Mouse (Mus musculus) retina, postnatal 1 day (tissue): Measurements from ENCODE around the gene Efna1.
A peak's percentile ranks its signal among the peaks of the same experiment; 100 is the strongest.

Source experiments
- DNase-seq: peaks from one replicate; pipeline ENCODE4 v3.0.0-alpha.2; 2012

The Efna1 gene

GRCm38 (mm10) chr3:89278107-89278506, 2.8 kb downstream of the Efna1 start:
- no peak for DNase-seq

GRCm38 (mm10) chr3:89277281-89278021, 3.5 kb downstream of the Efna1 start:
- no peak for DNase-seq

- DNase-seq, result no peak
Measured at GRCm38 (mm10) chr3:89276061-89276460, 4.9 kb downstream of the Efna1 start.

GRCm38 (mm10) chr3:89271760-89272159, 9.2 kb downstream of the Efna1 start:
- peak; percentile 33 for DNase-seq

- DNase-seq, result no peak
Measured at GRCm38 (mm10) chr3:89270891-89271290, 10.1 kb downstream of the Efna1 start.

GRCm38 (mm10) chr3:89270051-89270755, 10.7 kb downstream of the Efna1 start, which contains the start of gene Slc50a1:
Gene Slc50a1, minus strand, starts transcription at chr3:89270570.
- peak; percentile 78 for DNase-seq

- no peak for DNase-seq
Measured at GRCm38 (mm10) chr3:89268916-89269315, 12.0 kb downstream of the Efna1 start.

- peak; percentile 87 for DNase-seq
Measured at GRCm38 (mm10) chr3:89266439-89266893, 14.5 kb downstream of the Efna1 start.

GRCm38 (mm10) chr3:89262417-89262816, 18.5 kb downstream of the Efna1 start:
- no peak for DNase-seq

GRCm38 (mm10) chr3:89260211-89260610, 20.7 kb downstream of the Efna1 start:
- DNase-seq, result no peak

GRCm38 (mm10) chr3:89259076-89259475, 21.9 kb downstream of the Efna1 start, which contains the start of gene Dpm3:
Gene Dpm3, plus strand, starts transcription at chr3:89259358.
- no peak for DNase-seq

- no peak for DNase-seq
Measured at GRCm38 (mm10) chr3:89256177-89256576, 24.8 kb downstream of the Efna1 start.

GRCm38 (mm10) chr3:89254994-89255393, 25.9 kb downstream of the Efna1 start:
- no peak for DNase-seq

GRCm38 (mm10) chr3:89251365-89251895, 29.5 kb downstream of the Efna1 start:
- DNase-seq, result peak; percentile 45

GRCm38 (mm10) chr3:89250435-89251040, 30.4 kb downstream of the Efna1 start:
- DNase-seq, result peak; percentile 57

GRCm38 (mm10) chr3:89247466-89247865, 33.5 kb downstream of the Efna1 start:
- DNase-seq, result no peak

GRCm38 (mm10) chr3:89246261-89247100, 34.5 kb downstream of the Efna1 start, which contains the start of gene Trim46:
Gene Trim46, minus strand, starts transcription at chr3:89246309.
- DNase-seq, result peak; percentile 96

- peak; percentile 71 for DNase-seq
Measured at GRCm38 (mm10) chr3:89245688-89246171, 35.2 kb downstream of the Efna1 start, which contains the start of gene Krtcap2. Gene Krtcap2, plus strand, starts transcription at chr3:89245966.

- peak; percentile 84 for DNase-seq
Measured at GRCm38 (mm10) chr3:89244982-89245687, 35.8 kb downstream of the Efna1 start.

- peak; percentile 63 for DNase-seq
Measured at GRCm38 (mm10) chr3:89244158-89244981, 36.6 kb downstream of the Efna1 start.
